Mouse (Mus musculus) liver, adult 2 months (tissue): ENCODE data around the gene Rpia.

ENCODE experiments used
- CTCF ChIP-seq: fragments of 200-500 bp; IDR thresholded peaks from 2 replicates; pipeline ENCODE4 v1.5.1; 2011; ENCODE audit warnings: low read depth, low read length, control low read depth
- POLR2A ChIP-seq: fragments of 200-500 bp; IDR thresholded peaks from 2 replicates; pipeline ENCODE4 v1.6.1; 2011; ENCODE audit warnings: low read length, control low read depth; ENCODE audit not compliant: insufficient read depth; ENCODE audit errors: extremely low read depth

- no peak for TF ChIP-seq POLR2A
- TF ChIP-seq CTCF, result no peak
Observed at GRCm38 (mm10) chr6:70718760-70719159, 73.3 kb downstream of the Rpia start.
